Mouse (Mus musculus): Measurements from ENCODE around the gene Gdnf.

The Gdnf gene

DNA sequence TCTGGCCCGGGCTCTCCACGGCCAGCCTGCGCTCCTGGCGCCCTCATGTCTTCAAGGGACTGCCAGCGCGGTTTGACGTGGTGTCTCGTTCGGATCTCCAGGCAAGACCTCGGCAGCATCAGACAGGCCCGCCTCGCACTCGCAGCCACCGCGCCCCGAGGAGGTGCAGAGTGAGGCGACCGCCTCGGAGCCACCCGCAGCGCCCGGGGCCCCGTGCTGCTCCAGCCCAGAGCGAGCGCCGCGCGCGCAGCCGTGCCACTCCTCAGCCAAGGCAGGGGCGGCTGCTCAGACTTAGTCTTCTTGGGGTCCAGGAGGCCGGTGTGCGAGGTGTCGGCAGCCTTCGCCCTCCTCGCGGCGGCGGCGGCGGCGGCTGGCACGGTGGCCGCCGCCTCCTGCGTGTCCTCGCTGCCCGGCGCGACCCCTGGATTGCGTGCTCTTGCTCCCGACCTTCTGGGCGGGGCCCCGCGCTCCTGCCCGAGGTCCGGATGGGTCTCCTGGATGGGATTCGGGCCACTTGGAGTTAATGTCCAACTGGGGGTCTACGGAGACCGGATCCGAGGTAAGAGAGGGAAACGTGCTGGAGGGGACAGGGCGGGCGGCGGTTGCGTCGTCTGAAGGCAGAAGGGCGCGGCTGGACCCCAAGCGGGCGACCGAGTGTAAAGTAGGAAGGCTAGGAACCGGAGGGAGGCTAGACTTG is at the start of gene Gdnf:
Gene Gdnf, plus strand, starts transcription at position 291 of the 697 bp plus-strand sequence.
- no peak for DNase-seq (ENCODE audit: low read depth, low spot score)

DNA sequence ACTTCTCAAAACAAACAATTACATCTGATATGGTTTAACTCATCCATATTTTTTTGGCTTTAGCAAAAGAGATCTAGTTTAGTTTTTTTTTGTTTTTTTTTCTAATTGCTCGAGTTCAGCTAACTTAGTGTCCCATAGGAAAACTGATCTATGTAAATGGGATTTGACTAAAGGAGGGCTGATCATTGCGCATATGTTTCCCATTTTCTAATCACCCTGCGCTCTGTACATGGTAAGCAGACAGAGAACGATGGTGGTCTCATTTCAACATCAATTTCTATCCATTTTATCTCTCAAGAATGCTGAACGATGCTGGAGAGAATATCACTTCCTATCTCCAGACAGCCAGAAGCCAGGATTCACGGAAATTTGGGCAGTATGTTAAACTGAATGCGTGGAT is 43.5 kb upstream of the Gdnf start:
- DNase-seq (ENCODE audit: low read depth, low spot score) = no peak

DNA sequence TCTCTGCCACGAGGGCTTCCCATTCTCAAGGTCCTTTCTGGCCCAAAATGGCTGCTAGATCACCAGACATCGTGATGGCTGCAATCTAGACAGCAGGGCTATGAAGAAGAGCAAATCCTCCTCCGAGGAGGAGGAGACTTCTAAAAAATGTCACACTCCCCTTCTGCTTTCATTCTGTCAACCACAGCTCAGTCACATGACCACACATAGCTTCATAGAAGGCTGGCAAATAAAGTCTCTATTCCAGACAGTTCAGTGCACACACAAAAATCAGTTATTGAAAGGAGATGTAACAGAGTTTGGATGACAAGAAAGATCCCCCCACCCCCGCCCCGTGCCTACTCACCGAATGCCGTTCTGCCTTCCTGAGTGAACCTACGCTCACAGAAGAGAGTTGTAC is 37.7 kb upstream of the Gdnf start:
- no peak for DNase-seq (ENCODE audit: low read depth, low spot score)

DNA sequence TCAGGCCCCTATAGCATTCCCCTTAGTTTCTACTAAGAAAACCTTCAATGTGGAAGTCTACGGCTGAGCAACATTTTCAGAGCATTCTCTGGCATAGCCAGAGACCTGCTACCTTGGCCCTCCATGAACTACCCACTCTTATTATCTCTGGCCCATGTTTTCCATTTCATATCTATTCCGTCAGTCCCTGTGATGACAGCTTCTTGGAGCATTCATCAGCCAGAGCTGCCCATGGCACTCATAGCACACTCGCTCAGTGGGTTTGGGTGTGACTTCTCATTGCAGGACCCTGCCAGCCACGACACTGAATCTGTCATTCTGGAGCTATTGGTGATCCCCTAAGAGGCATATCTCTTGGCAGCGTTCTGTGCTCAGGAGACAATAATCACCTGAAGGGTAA is 29.1 kb upstream of the Gdnf start:
- no peak for DNase-seq (ENCODE audit: low read depth, low spot score)

DNA sequence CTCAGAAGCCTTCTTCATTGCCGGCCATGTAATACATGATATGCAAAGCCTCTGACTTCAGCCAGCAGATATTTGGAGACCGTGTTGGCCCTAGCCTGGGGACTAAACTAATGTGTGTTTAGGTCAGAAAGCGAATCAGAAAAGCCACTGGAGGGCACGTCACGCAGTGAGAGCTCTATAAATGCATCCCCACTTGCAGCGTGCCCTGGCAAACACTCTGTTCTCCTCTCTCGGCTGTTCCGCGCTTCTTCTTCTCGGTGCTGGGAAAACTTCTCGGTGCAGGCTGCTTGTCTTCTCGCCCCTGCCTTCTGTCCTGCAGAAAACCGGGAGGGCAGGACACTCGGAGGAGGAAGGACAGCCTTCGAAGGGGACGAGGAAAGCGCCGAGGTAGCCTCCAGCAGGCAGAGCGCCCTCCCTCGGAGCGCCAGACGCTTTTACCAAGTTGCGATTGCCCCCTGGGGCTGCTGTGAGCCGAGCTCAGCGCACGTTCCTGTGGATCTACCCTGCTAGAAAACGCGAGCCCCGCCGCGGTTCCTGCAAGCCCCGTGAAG is 730 bp upstream of the Gdnf start:
- no peak for DNase-seq (ENCODE audit: low read depth, low spot score)

DNA sequence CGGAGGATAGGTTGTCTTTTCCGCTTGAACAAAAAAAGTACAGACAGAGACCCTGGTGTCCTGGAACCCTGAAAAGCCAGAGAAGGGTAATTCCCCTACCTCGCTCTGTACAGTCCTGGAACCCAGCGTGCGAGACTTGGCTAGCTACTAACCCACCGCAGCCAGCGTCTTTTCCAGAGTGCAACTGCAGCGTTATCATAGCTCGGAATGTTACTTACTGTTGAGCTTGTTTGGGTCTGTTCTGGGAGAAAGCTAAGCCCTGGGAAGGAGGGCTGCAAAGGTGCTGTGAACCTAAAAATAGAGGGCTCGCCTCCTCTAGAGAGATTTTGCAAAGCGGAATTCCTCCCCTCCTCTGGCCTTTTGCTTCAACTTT is 593 bp downstream of the Gdnf start:
- no peak for DNase-seq (ENCODE audit: low read depth, low spot score)

DNA sequence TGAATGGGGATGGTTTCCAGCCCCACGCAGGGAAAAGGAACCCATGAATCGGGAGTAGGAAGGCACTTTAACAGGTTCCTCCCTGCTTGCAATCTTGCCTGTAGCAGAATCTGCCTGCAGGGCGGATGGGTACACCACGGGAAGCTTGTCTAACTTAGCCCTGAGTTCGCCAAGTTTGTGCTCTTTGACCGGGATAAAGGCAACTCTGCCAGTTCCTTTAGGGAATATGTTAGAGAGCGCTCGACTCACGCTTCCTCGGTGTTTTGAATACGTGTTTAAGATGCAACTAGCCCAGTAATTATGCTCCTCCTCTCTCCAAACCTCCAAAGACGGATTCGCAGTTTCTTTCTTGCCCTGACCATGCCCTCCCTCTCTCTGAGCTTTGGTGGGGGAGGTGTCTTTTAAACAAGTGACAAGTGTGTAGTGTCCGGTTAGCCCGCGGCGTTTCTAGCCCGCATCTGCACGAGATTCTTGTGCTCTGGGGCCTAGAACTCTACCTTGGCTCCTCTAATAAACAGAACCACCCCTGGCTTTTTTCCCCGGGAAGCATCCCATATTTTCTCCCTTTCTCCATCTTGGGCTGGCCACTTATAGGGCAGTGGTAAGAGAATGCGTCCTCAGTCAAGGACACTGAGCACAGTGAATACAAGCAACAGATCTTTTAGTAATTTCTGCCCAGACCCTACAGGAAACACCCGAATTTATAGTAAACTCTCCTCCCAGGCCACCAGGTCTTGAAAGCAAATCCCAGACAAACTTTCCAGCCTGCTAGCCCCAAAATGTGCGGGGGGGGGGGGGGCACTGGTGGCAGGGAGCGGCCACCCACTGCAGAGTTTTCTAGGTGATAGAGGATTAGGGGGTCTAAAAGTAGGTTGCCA is 1.4 kb downstream of the Gdnf start:
- no peak for DNase-seq (ENCODE audit: low read depth, low spot score)

DNA sequence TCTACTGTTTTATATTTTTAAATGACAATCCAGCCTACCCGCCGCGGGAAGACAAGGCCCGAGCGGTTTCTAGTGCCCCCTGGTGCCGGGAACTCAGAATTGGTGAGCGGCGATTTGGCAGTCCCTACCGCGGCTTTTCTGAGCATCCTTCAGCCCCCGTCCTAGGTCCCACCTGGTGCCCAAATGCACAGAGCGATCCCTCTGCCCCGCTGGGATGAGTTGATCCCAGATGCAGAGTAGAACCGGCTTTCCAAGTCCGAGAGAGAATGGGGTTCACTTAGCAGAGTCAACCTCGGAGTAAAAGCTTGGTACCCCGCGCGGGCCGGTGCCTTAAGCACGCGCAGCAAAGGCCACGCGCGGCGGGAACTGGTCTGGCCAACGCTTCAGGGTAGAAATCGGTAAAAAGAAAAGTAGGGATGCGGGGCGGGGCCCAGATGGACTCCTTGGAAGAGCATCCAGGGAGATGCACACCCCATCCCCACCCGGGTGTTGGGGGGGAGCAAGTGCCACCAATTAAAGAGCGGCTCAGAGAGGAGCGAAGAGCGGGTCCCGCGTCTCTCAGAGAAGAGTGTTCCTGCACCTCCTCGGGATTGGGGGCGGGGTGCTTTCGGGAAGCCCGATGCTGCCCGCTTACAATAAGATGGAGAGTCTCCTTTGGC is 2.4 kb downstream of the Gdnf start:
- peak; percentile 81 for DNase-seq (ENCODE audit: low read depth, low spot score)

DNA sequence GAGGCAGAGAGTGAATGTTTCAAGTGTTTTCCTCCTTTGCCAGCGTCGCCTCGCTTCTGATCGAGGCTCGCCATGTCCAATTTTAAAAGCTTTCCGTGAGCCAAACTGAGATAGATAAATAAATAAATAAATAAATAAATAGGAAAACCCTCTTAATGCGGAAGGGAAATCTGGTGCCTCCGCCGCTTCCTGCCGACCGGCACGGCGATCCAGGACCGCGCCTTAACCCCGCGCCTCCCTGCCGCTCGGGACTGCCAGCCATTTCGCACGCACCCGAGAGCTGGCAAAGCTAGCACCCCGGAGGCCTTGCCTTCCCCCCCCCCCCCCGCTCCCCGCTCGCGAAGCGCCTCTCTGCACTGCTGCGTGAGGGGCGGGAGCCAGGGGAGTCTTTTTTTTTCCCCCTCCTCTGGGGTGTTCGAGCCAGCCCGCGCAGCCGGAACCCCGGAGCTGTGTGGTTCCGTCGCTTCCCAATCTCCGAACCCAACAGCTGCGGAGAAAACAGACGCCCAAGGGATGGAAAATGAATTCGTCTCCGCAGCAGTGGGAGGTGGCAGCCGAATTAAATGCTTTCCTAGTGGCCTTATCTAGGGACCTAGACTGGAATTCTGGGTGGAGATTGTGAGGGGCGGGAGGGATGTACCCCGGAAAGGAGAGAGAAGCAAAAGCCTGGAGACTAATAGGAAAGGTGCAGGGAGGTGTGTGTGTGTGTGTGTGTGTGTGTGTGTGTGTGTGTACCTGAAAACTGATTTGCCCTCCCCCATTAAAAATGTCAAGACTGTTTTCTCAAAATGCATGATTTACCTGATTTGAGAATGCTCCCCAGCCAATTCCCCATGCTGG is 3.1 kb downstream of the Gdnf start:
- no peak for DNase-seq (ENCODE audit: low read depth, low spot score)

DNA sequence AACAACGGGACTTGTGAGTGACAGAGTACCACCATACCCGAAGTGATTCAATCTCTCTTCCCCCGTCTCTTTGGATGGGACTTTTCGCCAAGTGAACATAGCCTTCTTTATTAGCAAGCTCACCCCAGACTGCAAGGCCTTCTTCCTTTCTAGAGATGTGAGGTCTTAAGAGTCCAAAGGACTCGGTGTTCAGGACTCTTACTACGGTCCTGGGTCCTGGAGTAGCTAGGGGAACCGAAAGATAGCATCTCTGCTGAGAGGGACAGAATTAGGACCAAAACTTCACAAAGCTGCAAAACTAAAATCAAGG is 3.7 kb downstream of the Gdnf start:
- DNase-seq (ENCODE audit: low read depth, low spot score) = no peak

DNA sequence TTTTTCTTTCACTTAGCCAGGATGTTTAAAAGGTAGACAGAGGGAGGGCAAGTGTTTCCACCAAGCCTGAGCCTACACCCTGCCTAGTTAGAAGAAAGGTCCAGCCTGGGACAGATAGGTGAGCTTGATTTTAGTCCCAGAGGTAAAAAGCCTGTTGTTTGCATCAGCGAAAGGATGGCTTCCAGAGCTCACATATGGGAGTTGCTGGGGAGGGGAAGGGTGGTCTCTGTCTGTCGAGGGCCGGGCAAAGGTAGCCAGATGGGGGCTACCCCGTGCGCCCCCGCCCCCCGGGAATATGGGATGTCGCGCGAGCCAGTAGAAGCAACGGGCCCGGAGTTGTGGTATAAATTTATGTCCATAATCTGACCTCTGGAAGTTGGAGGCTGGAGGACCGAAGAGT is 4.3 kb downstream of the Gdnf start:
- DNase-seq (ENCODE audit: low read depth, low spot score) = no peak

DNA sequence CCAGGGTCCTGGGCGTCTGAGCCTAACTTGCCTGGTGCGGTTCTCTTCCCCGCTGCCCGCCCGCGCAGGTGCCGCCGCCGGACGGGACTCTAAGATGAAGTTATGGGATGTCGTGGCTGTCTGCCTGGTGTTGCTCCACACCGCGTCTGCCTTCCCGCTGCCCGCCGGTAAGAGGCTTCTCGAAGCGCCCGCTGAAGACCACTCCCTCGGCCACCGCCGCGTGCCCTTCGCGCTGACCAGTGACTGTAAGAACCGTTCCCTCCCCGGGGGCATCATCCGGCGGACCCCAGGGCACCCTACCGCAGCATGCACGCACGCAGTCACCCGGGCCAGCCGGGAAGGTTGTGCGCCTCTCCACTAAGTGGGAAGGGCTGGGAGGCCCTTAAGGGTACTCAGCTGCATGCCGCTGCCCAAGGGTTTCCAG is 4.9 kb downstream of the Gdnf start:
- DNase-seq (ENCODE audit: low read depth, low spot score) = no peak

DNA sequence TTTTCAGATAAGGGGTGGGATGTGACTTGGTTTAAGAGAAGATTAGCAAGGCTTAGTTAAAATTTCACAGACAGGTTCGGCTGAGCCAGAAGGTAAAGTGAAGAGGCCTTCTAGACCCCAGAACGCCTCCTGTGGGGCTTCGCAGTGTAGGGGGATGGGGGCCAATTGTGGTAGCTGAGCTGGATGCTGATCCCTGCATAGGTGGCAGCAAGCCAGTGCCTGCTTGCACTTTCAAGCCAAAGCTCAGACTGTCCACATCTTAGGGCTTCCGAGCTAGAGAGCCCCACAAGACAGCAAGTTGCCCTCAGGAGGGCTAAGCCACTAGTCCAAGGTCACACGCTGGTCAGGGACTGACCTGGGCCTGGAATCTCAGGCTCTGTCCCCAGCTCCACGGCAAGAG is 13.2 kb downstream of the Gdnf start:
- no peak for DNase-seq (ENCODE audit: low read depth, low spot score)

DNA sequence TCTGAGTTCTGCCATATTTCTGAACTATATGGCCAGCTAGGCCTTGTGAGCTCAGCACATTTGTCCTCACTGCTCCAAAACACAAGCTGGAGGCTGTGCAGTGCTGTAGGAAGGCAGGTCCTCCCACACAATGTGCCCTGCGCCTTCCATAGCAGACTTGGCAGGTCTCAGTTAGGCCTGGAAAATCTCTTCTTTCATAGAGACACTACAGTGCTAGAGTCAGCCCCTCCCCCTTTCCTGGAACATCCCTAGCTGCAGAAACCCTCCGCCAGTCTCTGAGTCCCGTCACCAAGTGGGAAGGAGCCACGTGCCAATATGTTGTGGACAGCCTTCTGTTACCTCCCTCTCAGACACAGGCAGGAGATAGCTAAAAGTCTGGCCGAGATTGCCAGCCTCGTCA is 14.9 kb downstream of the Gdnf start:
- DNase-seq (ENCODE audit: low read depth, low spot score) = no peak

DNA sequence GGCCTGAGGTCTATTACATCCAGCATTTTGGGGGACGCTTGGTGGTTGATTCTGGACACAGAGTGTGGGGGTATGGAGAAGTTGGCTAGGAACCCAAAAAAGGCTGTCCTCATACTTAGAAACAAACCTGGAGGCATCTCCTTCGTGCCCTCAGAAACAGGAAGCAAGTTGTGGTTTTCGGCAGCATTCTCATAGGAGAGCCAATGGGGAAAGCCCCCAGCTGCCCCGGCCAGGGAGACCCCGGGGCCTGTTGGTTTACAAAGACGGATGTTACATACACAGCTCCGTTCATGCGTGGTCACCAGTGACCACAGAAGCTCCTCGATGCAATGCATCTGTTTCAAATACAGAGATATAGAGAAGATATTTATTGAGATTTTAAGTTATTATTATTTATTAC is 24.8 kb downstream of the Gdnf start:
- DNase-seq (ENCODE audit: low read depth, low spot score) = no peak

DNA sequence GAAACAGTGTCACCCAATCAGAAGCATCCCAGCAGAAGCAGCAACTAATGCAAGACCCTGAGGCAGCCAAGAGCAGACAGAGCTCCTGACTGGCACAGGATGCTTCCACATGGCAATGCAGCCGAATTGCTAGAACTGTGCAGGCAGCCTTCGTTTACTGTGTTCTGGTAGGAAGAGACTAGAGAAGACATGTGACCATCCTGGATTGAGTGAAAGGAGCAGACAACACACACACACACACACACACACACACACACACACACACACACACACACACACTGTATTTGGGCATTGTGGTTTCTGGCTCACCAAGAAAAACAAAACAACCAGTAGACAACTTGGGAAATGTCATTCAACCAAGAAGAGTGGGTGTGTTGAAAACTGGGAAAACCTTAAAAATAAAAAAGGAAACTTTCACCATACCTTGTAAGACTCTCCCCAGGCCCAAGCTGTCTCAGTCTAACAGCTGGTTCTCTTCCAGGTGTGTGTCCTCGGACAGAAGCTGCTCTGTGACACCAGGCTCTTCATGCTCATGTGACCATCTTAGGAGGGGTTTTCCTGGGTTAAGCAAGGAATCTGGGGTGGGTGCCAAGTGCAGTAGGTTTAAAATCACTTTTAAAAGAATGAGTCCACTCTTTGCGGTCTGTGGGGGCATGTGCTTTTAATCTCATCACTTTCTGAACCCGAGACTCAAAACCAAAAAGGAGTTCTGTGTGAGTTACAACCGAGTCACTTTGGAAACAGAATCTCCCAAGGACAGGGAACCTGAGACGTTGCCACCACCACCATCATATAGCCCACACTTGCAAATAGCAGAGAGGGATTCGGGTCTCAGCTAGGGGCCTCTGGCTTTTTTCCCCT is 27.6 kb downstream of the Gdnf start:
- no peak for DNase-seq (ENCODE audit: low read depth, low spot score)

DNA sequence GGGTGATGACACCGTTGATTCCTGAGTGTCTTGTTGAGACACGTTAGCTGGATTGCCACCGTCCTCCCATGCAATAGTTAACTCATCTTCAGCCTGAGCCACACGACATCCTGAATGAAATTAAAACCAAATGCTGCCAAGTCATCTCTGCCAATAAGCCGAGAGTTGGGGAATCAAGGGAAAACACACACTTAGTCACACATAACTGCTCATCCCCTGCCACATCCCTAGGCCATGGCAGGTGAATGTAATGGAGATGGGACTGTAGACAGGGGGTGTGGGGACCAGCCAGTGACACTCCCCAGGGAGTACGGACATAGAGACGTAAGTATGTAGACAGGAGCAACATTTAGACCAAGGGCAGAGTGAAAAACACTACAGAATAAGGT is 28.3 kb downstream of the Gdnf start:
- DNase-seq (ENCODE audit: low read depth, low spot score) = no peak

DNA sequence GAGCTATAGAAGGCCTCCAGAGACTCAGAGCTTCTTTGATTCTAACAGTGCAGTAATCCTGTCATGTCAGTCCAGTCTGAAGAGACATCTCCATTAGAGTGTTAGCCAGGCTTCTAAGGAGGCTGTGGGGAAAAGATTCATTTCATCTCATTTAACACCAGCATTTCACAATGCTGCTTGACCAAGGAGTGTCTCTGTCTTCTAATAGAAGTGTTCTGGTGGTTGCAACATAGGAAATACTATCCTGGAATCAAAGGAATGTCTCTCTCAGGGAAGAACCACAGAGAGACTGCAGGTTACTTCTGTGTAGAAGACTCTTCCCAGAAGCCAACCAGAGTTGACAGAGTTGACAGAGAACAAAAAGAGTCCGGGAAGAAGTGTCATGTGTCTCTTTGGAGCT is 31.0 kb downstream of the Gdnf start:
- DNase-seq (ENCODE audit: low read depth, low spot score) = no peak

DNA sequence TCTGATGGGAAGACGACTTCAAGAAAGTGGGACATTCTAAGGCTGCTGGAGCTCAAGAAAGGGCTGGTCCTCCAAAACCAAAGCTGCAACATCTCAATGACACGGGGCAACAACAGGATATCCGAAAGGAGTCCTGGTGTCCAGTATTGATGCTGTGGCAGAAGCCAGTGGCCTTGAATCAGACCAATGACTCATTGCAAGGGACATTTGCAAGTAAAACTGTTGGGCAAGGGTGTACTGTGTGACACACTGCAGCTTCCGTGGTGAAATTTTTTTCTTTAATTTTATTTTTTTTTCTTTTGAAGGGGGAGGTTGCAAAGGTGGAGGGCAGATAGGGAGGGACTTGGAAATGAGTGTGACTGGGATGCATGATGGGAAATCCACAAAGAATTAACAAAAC is 31.8 kb downstream of the Gdnf start:
- DNase-seq (ENCODE audit: low read depth, low spot score) = no peak

DNA sequence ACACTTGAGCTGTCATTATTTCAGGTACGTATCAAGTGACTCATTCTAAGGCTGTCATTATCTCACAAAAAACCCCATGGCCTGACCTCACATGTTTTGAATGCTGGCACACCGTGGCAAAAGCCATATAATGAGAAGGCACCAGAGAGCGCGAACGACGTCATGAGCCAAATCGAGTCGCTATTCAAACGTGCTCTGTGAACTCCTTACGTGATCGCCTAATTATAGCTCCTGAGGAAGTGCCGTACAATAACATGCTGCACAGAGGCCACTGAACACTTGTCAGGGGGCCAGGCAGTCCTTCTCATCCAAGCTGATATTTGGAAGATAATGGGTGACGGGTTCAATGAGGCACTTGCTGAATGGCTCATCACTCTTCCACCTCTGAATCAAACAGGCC is 46.8 kb downstream of the Gdnf start:
- DNase-seq (ENCODE audit: low read depth, low spot score) = no peak

DNA sequence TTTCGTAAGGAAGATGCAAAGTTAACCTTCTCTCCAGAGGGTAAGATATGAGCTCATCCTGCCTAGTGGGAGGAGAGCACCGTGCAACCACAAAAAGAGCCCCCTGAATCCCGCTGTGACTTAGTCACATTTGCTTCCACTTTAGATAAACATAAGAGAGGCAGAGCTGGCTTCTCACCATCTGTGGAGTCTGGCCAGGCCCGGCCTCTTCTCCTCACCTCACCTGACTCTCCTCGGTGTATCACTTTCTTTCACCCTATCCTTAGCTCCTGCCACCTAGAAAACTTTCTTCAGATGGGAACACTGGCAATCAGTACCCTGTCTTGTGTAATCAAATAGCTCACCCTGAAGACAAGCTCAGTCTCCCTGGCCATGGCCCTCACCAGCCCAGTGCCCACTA is 48.2 kb downstream of the Gdnf start:
- no peak for DNase-seq (ENCODE audit: low read depth, low spot score)
